Mouse (Mus musculus) cerebellum, postnatal 10 days (tissue): Measurements from ENCODE around the gene Acad12.
"Not testable (repeated sequence)": the region's sequence is repeated elsewhere in the genome, so short reads cannot be mapped to it uniquely, and the experiment has no call there.

Source experiments
- DNase-seq, 2 experiments: peaks; one replicate each; pipeline ENCODE4 v3.0.0; 2021; ENCODE audit warnings: mixed read lengths in 2 of 2

Gene Acad12

DNA sequence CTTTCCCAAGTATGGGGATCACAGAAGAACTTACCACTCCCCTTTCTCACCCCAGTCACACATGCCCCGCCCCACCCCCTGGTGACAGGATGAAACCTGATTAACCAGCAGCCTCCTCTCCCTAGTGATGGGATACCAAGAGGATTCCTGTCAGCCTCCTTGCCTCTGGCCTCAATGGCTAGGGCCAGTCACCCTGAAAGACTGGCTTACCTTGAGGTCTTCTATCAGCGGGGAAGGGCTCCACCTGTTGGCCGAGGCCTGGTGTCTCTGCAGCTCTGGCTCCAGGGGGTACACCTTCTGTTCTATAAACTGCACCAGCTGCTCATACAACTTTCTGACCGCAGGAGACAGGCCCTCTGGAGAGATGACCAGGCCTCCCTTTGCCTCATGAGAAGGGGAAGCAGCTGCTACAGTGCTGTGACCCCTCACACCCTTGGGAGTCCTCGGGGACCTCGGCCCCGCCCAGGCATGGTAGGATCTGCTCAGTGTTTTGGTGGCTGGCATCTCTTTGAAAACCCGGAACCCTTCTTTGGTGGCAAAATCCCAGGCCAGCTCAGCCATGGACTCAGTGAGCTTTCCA is 9.1 kb downstream of the Acad12 start:
- DNase-seq, result not testable (repeated sequence)

DNA sequence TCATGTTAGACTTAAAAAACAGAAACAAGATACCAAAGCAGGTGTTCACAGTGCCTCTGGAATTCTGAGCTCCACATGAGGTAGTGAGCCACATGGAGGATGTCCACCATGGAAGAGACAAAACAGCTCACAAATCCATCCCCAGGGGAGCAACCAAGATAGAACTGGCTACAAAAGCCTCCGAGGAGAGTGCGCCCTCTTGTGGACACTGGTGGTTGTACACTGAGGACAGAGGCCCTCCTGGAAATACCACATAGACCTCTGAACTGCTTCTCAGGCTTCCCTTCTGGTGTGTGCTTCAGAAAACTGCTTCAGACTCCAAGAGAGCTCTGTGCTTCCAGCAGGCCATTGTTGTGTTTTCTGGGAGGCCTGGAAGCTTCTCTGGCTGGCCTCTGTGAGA is 12.6 kb downstream of the Acad12 start:
- peak; percentile 85 to 89 for DNase-seq

- not testable (repeated sequence) for DNase-seq
These were observed 14.9 kb downstream of the Acad12 start for GRCm38 (mm10) chr5:121603815-121604214.

DNA sequence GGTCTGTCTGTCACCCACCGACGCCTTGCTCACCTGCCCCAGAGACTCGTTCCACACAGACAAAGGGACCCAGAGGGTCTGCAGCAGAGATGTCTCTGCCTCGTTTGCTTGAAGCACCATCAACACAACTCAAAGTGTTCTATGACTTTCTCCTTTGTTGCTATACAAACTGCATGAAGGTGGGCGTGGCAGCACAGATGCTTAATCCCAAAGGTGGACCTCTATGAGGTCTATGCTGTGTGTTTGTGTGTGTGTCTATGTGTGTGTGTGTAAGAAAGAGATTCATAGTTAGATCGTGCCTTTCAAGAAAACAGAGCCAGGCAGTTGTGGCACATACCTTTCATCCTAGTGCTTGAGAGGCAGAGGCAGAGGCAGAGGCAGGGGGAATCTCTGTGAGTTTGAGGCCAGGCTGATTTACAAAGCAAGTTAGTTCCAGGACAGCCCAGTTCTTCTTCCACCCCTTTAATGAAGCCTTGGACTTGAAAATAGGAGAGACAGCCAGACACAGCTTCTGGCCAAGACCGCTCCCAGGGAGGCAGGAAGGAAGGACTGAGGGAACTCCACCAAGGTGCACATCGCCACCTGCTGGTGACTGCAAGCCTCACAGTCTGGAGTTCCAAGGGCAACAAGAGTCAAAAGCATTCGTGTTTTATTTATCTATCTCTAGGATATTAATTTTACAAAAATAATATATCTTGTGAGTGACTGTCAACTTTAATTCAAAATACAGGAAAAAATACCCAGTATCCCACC is 17.0 kb downstream of the Acad12 start:
- DNase-seq, result peak; percentile 93 to 94

DNA sequence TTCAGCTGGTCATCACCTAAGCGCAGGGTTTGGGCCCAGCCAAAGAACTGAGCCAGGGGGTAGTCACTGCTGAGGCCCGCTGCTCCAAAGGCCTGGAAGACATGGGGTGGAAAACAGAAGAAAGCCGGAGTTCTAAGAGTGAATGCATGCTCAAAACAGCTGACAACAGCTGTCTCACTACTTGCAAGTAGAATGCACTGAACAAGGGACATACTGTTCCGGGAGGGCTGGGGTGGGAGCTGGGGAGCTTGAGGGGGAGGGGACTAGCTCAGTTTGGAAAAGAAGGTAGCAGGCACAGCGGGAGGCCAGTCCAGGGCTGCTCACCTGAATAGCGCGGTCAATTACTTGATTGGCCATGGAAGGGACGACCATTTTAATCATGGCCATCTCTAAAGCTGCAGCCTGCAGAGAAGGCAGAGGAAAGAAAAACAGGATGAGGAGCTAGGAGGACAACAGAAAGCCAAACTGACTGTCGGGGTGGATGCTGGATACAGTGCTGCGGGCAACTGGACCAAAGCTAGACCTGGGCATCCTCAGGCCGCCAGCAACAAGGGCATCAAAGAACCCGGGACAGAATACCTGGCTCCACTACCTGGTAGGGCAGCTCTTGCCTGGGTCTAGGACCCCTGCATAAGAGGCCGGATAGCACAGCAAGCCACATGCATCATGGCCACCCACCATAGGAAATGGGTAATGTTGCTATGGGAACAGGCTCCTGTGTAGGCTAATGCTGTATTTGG is 19.7 kb downstream of the Acad12 start:
- DNase-seq, result no peak

DNA sequence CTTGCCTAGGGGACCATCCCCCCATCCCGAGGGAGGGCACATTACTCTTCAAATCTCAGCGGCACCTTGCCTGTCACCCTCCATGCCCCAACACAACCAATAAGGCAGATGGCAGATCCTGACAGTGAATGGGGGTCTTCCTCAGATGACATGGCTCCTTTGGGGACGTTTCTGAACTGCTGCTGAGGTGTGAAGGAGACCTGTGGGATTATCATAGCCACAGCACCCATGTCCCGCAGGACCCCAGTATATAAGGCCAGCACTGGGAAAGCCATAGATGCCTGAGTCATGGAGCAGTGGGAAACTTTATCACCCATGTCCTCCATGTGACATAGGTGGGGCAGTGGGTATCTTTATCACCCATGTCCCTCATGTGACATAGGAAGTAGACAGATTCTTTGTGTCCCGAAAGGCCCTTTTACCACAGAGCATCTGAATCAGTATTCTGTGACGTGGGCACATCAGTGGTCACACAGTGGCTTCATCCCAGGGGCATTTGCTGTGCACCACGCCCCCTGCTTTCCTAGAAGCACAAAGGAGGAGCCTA is 20.7 kb downstream of the Acad12 start:
- no peak for DNase-seq

- no peak for DNase-seq
These were observed 21.4 kb downstream of the Acad12 start for GRCm38 (mm10) chr5:121597332-121597731.

DNA sequence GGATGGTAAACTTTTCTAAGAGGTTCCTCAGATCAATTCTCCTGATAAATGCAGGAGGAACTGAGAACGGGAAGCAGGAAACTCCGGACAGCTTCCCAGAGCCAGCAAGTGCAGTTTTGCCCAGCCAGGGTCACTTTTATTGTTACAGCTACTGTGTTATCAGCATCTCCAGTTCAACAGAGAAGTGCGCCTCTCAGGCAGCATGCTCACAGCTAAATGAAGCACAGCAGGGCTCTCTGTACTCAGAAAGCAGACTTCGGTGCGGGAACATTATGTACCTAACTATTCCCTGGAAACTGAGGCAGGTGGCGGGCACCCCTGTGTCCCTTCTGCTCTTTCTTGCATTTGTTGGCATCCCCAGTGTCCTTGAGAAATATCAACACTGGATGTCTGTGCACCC is 22.5 kb downstream of the Acad12 start:
- DNase-seq, result no peak

DNA sequence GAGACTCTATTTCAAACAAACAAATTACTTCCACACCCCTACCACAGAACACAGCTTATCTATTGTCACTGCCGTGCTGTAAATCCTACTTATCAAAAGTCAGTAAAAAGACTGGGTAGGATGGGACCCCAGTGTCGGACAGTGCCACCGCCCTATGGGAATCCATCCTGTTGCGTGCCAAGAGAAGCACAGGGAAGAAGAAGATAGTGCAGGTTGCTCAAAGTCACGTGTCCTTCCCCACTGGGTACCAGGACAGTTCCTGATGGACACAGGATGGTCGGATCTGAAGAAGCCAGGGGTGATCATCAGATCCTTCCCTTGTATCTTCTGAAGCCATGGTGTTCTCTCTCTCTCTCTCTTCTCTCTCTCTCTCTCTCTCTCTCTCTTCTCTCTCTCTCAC is 23.0 kb downstream of the Acad12 start:
- no peak for DNase-seq

DNA sequence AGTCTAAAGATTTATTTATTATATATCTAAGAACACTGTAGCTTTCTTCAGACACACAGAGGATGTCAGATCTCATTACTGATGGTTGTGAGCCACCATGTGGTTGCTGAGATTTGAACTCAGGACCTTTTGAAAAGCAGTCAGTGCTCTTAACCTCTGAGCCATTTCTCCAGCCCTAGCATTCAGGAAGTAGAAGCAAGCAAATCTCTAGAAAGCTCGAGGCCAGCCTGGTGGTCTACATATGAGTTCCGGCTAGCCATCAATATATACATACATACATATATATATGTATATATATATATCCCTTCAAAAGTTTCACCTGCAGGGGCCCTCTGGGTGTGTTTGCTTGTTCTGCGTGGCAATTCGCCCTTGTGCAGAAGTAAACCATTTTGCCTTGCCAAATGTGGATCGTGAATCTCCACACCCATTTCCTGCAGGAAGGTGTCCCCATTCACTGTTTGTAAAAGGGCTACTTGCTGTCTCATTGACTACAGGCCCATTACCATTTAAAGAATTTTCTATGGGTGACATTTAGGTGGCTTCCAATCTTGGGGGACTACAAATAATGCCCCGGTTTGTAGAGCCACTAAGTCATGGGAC is 23.9 kb downstream of the Acad12 start:
- no peak for DNase-seq

GRCm38 (mm10) chr5:121593451-121594401 is 25.0 kb downstream of the Acad12 start, which contains the start of gene Aldh2:
TSS of gene Aldh2 (minus strand) at chr5:121593824.
- peak; percentile 79 to 85 for DNase-seq

DNA sequence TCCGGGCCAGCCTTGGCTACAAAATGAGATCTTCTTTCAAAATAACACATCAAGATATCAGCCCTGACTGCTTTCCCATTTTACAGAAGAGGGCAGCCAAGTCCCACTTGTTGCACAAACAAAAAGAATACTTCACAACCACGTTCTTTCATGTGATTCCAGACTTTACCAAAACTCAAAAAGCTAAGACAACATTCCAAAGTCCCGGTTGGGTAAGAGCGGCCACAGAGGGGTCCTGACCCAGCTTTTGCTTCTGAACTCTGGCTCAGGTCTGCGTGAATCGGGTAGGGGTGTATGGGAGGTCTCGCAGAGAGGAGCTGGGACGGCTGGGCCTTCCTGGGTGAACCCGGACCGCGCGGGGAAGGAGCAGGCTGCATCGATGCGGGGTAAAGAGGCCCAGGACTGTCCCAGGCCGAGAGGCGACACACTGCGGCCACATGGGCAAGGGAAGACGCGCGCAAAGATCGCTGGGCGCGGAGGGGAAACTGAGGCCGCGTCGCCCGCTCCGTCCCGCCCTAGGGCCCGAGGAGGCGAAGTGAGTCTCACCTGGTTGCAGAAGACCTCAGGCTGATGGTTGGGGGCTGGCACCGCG is 25.8 kb downstream of the Acad12 start:
- peak in 1 of 2 experiments; percentile 23 for DNase-seq

GRCm38 (mm10) chr5:121592064-121592815 is 26.5 kb downstream of the Acad12 start:
- DNase-seq, result no peak

DNA sequence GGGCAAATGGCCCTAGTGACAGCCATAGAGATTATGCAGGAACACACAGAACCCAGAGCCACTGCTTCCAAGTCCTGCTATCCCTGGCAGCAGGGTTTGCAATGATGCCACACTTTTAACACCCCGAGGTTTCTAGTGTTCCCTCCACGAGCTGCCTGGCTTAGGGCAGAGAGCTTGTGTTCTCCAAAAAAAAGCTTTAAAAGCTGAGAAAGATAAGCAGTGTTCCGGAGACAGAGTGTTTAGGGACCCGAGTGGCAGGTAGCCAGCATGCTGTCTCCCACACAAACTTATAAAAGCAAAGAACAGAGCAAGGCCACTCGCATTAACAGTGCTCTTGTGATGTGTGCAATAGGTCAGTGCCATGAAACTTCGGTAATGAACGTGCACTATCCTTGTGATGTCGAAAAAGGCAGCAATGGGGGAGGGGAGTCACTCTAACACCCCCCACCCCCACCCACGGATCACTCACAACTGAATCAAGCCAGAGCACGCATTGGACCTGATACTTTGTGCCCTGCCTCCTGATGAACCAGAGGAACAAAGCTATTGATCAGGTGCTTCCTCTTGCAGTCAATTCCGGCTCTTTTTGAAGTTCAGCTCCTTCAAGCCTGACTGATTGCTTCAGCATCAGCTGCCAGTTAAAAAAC is 27.2 kb downstream of the Acad12 start:
- no peak for DNase-seq

- DNase-seq, result no peak
These were observed 28.8 kb downstream of the Acad12 start for GRCm38 (mm10) chr5:121589928-121590327.

GRCm38 (mm10) chr5:121586400-121587039 is 32.2 kb downstream of the Acad12 start:
- no peak for DNase-seq

- DNase-seq, result no peak
These were observed 33.0 kb downstream of the Acad12 start for GRCm38 (mm10) chr5:121585699-121586098.

- no peak for DNase-seq
These were observed 33.7 kb downstream of the Acad12 start for GRCm38 (mm10) chr5:121585005-121585404.

GRCm38 (mm10) chr5:121583765-121584501 is 34.8 kb downstream of the Acad12 start:
- peak; percentile 79 to 83 for DNase-seq
